Mouse (Mus musculus) cerebellum, adult 9-11 months (tissue): ENCODE measurements at regions not wholly inside any gene's neighbourhood (a gene's known extent, or its start where the extent isn't known, plus 50 kb on each side); places are given as distances from the start of the nearest gene placed in this dataset.
A peak's percentile ranks its signal among the peaks of the same experiment; 100 is the strongest.

Experiments used
- DNase-seq: peaks from one replicate; pipeline ENCODE4 v3.0.0; 2022

GRCm38 (mm10) chr15:67048621-67049020 is 547.9 kb upstream of the Lrrc6 start:
- no peak for DNase-seq

DNA sequence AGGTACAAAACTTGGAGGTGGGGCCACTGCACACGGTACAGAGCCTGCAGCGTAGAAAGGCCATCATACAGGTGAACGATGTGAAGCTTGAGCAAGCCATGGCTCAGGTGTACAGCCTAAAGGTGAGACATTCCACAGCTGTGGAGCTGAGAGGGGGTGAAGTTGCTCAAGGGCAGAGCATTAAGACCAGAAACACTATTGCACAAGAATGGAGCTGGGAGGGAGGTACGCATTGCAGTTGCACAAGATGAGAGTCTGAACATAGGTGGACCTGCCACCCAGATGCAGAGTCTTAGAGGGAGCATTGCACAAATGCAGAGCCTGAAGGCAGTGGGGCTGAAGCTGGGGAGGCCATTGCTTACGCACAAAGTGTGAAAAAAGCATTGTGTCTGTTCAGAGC is 547.4 kb upstream of the Lrrc6 start:
- no peak for DNase-seq

GRCm38 (mm10) chr15:67045920-67046804 is 545.5 kb upstream of the Lrrc6 start:
- no peak for DNase-seq

GRCm38 (mm10) chr15:67045329-67045728 is 544.6 kb upstream of the Lrrc6 start:
- DNase-seq, result no peak

DNA sequence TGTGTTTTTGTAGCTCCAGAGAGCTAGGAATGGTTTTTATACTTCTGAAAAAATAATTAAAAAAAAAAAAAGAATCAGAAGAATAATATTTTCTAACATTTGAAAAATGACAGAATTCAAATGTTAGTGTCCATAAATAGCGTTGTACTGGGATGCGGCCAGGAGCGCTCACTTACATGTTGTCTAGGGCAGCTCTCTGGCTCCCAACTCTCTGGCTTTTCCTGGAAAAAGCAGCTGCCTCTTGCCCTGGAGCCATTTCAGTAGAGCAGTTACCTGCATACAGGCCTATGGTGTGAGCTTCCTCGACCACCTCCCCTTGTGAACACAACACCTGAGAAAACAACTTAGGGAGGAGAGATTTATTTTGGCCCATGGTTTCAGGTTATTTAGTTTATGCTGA is 544.1 kb upstream of the Lrrc6 start:
- no peak for DNase-seq

DNA sequence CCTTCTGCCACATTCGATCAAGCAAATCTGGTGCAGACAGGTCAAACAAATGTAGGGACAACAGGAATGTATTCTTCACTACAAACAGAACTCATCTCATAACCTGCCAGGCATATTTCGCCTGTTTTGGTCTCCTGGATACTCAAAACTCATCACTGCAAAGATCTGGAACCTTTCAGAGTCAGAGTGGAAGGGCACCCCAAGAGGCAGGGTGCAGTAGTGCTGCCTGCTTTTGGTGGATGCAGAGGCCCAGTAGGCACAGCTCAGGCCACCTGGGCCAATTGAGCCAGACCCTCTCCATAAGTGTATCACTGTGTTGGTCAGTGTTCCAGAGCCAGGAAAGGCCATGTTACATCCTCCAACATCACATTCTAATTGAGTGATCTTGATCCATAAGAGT is 541.4 kb upstream of the Lrrc6 start:
- DNase-seq, result no peak

- no peak for DNase-seq
Observed at GRCm38 (mm10) chr15:67040229-67040628, 539.5 kb upstream of the Lrrc6 start.

DNA sequence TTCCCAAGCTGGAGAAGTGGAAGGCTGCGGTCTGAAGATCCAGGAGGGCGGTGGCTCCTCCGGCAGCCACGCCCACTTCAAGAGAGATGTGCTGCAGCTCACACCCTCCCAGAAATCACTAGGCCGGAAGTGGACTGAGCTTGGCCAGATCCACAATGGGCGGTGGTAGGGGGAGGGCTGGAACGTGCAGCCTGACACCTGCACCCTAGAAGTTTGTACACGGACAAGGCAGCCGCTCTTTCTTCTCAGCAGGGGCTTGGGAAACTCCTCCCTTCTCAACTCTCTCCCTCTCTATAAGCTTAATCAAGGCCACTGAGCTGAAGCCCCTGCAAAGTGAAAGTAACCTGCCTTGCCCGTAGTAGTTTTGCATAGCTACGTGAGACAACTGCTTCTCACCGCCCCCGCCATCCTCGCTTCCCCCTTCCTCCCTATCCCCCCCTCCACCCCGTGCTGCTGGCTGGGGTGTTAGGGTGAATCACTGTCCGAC is 538.8 kb upstream of the Lrrc6 start:
- DNase-seq, result peak; percentile 49

DNA sequence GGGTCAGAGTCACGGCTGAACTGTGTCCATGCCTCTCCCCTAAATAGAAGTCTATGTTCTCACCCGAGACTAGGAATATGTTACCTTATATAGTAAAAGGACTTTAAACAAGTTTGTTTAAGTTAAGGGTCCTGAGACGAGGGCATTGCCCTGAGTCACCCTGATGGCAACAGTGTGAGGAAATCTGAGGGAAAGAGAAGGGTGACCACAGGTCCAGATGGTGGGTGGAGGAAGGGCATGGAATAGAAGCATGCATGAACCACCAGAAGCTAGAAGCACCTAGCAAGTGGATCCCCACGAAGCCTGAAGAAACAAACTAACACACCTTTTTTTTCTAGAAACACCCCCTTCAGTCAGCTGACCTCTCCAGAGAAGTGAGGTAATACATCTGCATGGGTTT is 536.9 kb upstream of the Lrrc6 start:
- DNase-seq, result no peak

DNA sequence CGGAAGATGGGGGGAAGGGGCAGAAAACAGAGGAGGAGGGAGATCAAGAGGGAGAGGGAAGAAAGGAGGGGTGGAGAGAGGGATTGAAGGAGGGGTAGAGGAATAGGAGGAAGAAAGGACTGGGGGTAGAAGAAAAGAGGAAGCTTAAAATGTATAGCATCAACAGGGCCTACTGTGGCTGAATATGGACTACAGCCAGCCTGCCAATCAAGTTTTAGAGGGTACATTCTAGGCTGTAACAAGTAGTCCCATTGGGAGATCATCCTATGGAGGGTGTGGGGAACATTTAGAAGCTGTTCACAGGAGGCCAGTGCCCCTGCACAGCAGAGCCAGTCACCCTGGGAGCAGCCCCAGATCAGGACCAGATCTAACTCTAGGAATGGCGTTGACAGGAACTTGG is 535.6 kb upstream of the Lrrc6 start:
- DNase-seq, result no peak

DNA sequence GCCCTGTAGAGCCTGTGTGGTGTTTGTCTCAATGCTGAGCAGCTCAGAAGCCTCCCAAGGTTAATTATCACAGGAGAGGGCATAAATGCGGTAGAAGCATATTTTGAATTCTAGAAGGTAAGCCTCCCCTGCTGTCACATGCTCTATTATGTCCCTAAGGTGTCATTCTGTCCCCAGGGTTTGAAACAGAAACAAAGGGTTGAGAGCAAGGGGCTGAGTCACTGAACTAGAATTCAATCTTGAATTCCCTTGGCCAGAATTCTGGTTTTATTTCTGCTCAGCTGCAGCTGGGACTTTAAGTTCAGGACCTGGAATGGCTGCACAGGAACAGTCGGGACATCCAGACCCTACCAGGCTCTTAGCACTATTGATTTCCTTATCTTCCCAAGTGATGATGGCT is 533.2 kb upstream of the Lrrc6 start:
- DNase-seq, result no peak

GRCm38 (mm10) chr15:67031866-67032526 is 531.3 kb upstream of the Lrrc6 start:
- DNase-seq, result no peak

DNA sequence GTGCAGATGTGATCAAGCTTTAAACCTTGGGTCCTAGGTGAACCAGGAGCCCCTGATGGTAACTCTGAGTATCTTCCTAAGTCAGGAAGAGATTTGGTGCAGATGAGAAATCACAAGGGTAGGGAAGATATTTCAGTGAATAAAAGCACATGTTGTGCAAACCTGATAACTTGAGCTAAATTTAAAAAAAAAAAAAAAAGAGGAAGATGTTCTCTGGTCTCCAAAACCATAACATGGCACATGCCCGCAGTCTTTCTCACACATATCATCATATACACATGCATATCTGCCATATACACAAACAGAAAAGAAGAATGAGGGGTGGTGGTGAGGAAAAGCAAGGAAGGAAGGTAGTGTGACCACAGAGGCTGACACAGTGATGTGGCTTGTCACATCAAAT is 530.3 kb upstream of the Lrrc6 start:
- no peak for DNase-seq

GRCm38 (mm10) chr15:67028161-67028560 is 527.5 kb upstream of the Lrrc6 start:
- peak; percentile 85 for DNase-seq

GRCm38 (mm10) chr15:67027751-67028150 is 527.0 kb upstream of the Lrrc6 start:
- no peak for DNase-seq

DNA sequence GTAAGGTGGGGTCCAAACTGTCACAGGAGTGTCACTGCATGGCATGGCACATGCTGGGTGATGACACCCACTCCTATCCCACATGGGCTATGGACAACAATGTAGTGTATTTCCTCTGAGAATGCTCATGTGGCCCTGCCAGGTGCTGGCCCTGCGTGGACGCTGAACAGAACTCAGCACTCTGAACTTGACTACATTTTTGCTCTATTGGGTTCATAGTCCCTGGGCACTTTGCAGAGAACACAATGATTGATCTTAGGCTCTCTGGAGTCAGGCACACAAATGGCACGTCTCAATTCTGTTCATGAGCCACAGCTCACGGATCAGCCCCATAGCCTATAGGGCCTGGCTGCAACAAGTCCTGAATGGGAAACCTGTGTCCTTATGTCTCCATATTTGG is 525.0 kb upstream of the Lrrc6 start:
- no peak for DNase-seq

GRCm38 (mm10) chr15:67024386-67024785 is 523.7 kb upstream of the Lrrc6 start:
- DNase-seq, result no peak

GRCm38 (mm10) chr15:67023081-67023480 is 522.4 kb upstream of the Lrrc6 start:
- no peak for DNase-seq

DNA sequence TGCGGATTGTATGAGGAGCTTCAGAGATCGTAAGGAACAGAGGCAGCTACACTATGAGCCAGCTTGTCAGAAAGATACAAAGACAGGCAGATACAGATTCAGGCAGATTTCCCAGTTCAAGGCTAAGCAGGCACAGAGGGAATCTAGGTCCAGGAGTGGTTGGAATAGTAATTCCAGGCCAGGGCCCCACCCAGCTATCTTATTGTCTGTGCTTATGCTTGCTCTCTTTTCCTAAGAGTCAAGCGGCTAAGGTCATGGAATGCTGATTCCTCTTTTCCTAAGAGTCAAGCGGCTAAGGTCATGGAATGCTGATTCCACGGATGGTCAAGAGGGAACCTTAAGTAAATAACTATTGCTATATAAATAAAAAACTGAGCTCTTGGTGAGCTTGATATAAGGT is 520.7 kb upstream of the Lrrc6 start:
- no peak for DNase-seq

- no peak for DNase-seq
Observed at GRCm38 (mm10) chr15:67019891-67020290, 519.2 kb upstream of the Lrrc6 start.

DNA sequence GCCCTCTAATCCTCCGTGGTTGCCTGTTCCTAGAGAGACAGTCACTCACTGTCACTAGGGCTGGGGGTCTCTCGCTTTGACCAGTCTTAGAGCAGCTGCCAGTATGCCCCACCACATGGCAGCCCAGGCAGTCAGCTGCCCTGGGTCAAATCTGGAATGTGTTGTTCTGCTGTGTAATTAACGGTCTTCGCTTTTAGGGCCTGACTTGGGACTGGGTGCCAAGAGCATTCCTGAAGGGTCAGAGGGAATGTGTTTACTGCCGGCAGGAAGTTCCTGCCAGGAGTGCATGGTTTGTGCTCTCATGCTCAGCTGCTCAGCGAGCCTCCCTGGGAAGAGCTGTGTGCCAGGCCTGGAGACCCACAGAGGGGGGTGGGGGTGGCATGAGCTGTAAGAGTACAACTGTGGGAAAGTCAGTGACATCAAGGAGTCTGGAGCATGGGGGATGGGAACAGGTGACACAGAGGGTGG is 518.5 kb upstream of the Lrrc6 start:
- DNase-seq, result no peak
